Mouse (Mus musculus) kidney, adult 2 months (tissue): ENCODE data around the gene Mettl7a1. TPM values are rescaled to one million over a fixed set of nuclear protein-coding genes. Genes with fewer than 3 reads are reported as not detected.
"Not testable (repeated sequence)": the region's sequence is repeated elsewhere in the genome, so short reads cannot be mapped to it uniquely, and the experiment has no call there.

Experiments
- DNase-seq: peaks from one replicate; pipeline ENCODE4 v3.0.0; 2021
- H3K27ac ChIP-seq: fragments of 200-500 bp; 2 replicates; pipeline ENCODE4 v1.5.1; 2012; ENCODE audit warnings: low read depth, low read length, control low read depth, inconsistent platforms; ENCODE audit not compliant: insufficient read depth
- H3K27me3 ChIP-seq: fragments of 200-500 bp; replicated peaks from 2 replicates; pipeline ENCODE4 v1.6.1; 2012; ENCODE audit warnings: mild to moderate bottlenecking, moderate library complexity, low read length, inconsistent platforms; ENCODE audit not compliant: control insufficient read depth, insufficient read depth
- H3K36me3 ChIP-seq: fragments of 200-500 bp; 2 replicates; pipeline ENCODE4 v1.6.1; 2012; ENCODE audit warnings: mild to moderate bottlenecking, moderate library complexity, low read length, inconsistent platforms; ENCODE audit not compliant: control insufficient read depth, insufficient read depth
- H3K4me1 ChIP-seq: fragments of 200-500 bp; 2 replicates; pipeline ENCODE4 v1.6.1; 2011; ENCODE audit warnings: low read length; ENCODE audit not compliant: control insufficient read depth, insufficient read depth
- H3K4me3 ChIP-seq: fragments of 200-500 bp; 2 replicates; pipeline ENCODE4 v1.5.1; 2011; ENCODE audit warnings: mild to moderate bottlenecking, low read depth, low read length, control low read depth; ENCODE audit not compliant: insufficient read depth
- CTCF ChIP-seq: fragments of 200-500 bp; conservative IDR thresholded peaks from 2 replicates; pipeline ENCODE4 v1.5.1; 2011; ENCODE audit warnings: low read depth, mild to moderate bottlenecking, control low read depth, low read length, moderate library complexity, mixed read lengths; ENCODE audit not compliant: insufficient read depth, insufficient read length
- POLR2A ChIP-seq: fragments of 200-500 bp; IDR thresholded peaks from one replicate; pipeline ENCODE4 v1.6.1; 2011; ENCODE audit warnings: low read depth, low read length, control low read depth
- WGBS: fragments of 180-500 bp; shearing (Covaris S2); methylation state at CpG from one replicate; pipeline ENCODE4 v1.1.7; 2018; 5-methylcytosine and 5-hydroxymethylcytosine counted together
- polyA plus RNA-seq: library from polyadenylated mRNA; depleted of rRNA; stranded (reverse); fragments of >200 nt; gene quantifications from 2 replicates; pipeline ENCODE4 v1.2.3, GENCODE M21; 2012

Mettl7a1 gene
- polyA plus RNA-seq, 1 experiment = 430 TPM

DNA sequence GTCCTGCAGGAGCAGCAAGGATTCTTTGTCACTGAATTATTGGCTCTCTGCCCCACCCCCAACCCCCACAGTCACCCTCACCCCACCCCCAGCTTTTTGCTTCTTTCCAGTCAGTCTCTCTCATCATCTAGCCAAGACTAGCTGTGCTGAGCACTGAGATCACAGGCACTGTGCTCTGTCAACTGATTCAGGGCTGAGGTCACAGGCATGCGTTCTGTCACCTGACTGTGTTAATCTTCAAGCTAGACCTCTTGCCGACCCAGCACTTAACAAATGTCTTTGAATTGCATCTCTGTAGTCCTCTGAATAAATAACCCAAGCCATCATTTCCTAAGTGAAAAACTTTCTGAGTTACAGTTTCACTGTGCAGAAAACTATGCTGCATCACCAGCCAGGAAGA is 45.6 kb downstream of the Mettl7a1 start:
- TF ChIP-seq POLR2A = no peak
- no peak for TF ChIP-seq CTCF
- H3K27ac ChIP-seq = peak overlapping the region; percentile 81
- peaks cover 21% of the 10 kb centered on the region for H3K4me1 ChIP-seq
- DNase-seq = peak; percentile 94
- no peak overlapping the region for H3K4me3 ChIP-seq
- no peaks in the 10 kb centered on the region for H3K36me3 ChIP-seq
- no peaks in the 10 kb centered on the region for H3K27me3 ChIP-seq
- WGBS = 30% methylated on average over 2 of the region's 2 CpGs

GRCm38 (mm10) chr15:100351501-100352060 is 47.6 kb downstream of the Mettl7a1 start:
- Histone ChIP-seq H3K27ac (peak overlapping the region; percentile 21), H3K4me1 (peaks cover 14% of the 10 kb centered on the region), H3K4me3 (no peak overlapping the region), H3K36me3 (no peaks in the 10 kb centered on the region), H3K27me3 (no peaks in the 10 kb centered on the region)
- WGBS = 50% methylated on average over 6 of the region's 6 CpGs
- DNase-seq = peak; percentile 37
- TF ChIP-seq POLR2A (no peak), CTCF (no peak)

DNA sequence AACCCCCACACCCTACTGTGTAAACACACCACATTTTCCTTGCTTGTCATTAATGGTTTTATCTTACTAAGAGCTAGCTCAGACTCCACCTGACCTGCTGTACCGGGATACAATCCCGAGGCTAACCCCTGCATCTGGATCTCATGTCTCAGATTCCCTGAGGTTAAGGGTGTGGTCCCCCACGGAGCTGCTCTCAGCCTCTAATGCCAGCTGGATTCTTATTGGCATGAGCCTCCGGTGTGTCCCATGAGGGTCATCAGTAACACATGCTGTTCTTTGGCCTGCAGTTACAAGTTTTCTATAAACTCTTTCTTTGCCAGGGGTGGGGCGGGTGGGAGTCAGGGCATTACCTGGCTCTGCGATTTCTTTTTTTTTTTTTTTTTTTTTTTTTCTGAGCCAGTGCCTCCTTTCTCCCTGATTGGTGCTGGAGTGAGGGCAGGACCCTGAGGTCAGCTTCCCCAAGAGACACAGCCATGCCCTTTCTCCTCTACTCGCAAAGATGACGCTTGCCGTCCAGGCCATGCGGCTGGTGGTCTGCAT is 48.8 kb downstream of the Mettl7a1 start, which contains the start of the genes Methig1 and Mettl7a2:
Gene Methig1, plus strand, starts transcription at position 439 of the 540 bp plus-strand sequence.
Gene Mettl7a2, plus strand, starts transcription at position 490 of the 540 bp plus-strand sequence.
- H3K4me3 ChIP-seq = peak within 1 kb of the TSS; percentile 21; the same call in 1 of the 2 replicates
- WGBS = 73% methylated on average over 10 of the region's 10 CpGs
- peak; percentile 37 for DNase-seq
- peak within 1 kb of the TSS; percentile 46; the same call in 1 of the 2 replicates for H3K27ac ChIP-seq
- H3K36me3 ChIP-seq = no peaks in the 10 kb centered on the region
- no peaks in the 10 kb centered on the region for H3K27me3 ChIP-seq
- TF ChIP-seq POLR2A (peak; percentile 18), CTCF (no peak)
- H3K4me1 ChIP-seq = peaks cover 12% of the 10 kb centered on the region

- Histone ChIP-seq H3K4me3 (peak overlapping the region; percentile 21; the same call in 1 of the 2 replicates), H3K4me1 (peaks cover 12% of the 10 kb centered on the region)
- not testable (repeated sequence) for H3K27me3 ChIP-seq, DNase-seq, H3K27ac ChIP-seq, H3K36me3 ChIP-seq
- WGBS = 83% methylated on average over 22 of the region's 22 CpGs
Measured at GRCm38 (mm10) chr15:100353399-100353798, 49.5 kb downstream of the Mettl7a1 start.

DNA sequence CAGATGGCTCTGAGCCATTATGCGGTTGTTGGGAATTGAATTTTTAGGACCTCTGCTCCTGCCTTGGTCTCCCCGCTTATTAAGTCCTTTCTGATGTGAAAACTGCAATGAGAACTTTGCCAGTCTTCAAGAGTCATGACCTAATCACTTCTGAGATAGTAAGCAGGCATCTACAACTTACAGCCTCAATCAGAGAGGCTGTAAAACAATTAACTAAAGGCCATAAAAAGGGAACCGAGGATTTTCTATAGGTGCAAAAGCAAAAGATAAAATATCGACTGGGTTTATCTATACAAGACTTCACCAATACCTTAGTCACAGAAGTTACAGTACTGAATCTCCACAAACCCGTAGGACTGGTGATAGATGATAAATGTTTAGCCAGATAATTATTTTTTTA is 51.9 kb downstream of the Mettl7a1 start:
- Histone ChIP-seq H3K27ac (no peak overlapping the region), H3K36me3 (no peaks in the 10 kb centered on the region), H3K4me3 (no peak overlapping the region), H3K27me3 (no peaks in the 10 kb centered on the region), H3K4me1 (peaks cover 3% of the 10 kb centered on the region; the same call in 1 of the 2 replicates)
- WGBS = 70% methylated on average over 5 of the region's 5 CpGs
- no peak for DNase-seq
- TF ChIP-seq POLR2A (no peak), CTCF (no peak)

DNA sequence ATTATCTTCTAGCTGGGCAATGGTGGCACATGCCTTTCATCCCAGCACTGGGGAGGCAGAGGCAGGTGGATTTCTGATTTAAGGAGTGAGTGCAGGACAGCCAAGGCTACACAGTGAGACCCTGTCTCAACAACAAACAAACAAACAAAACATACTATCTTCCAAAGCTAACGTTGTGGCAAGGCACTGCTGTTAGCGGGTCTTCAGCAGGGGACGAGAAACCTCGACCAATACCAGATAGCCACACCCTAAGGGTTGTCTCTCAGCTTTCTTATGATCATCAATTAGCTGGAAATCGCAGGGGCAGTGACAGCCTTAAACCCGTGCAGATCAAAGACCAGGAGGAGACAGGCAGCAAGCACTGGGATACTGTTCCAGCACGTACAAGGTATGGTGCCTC is 60.3 kb downstream of the Mettl7a1 start, which contains the start of gene Higd1c:
Gene Higd1c, plus strand, starts transcription at position 301 of the 400 bp plus-strand sequence.
- WGBS = 71% methylated on average over 7 of the region's 7 CpGs
- DNase-seq = no peak
- H3K4me1 ChIP-seq = no peaks in the 10 kb centered on the region
- no peaks in the 10 kb centered on the region for H3K36me3 ChIP-seq
- no peak for TF ChIP-seq CTCF
- no peaks in the 10 kb centered on the region for H3K27me3 ChIP-seq
- H3K27ac ChIP-seq = no peak within 1 kb of the TSS
- no peak within 1 kb of the TSS for H3K4me3 ChIP-seq

DNA sequence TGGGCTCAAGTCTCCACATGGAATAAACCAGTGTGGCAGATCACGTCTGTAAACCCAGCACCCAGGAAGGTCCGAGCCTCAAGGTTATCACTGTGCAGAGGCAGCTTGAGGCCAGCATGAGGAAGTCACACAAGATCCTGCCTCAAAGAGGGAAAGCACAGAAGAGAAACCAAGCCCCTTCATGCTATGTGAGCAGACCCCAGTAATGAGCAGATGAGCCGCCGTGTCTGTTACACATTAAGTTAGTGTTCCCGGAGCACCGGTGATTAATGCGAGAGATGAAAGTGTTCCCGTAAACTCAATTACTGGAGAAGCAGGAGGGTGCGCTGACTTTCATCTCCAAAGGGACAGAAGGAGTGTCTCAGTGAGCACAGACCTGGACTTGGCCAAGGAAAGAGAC is 62.0 kb downstream of the Mettl7a1 start:
- H3K27ac ChIP-seq, H3K36me3 ChIP-seq, H3K27me3 ChIP-seq, H3K4me3 ChIP-seq, DNase-seq, H3K4me1 ChIP-seq: not testable (repeated sequence)
- WGBS = 57% methylated on average over 9 of the region's 9 CpGs

DNA sequence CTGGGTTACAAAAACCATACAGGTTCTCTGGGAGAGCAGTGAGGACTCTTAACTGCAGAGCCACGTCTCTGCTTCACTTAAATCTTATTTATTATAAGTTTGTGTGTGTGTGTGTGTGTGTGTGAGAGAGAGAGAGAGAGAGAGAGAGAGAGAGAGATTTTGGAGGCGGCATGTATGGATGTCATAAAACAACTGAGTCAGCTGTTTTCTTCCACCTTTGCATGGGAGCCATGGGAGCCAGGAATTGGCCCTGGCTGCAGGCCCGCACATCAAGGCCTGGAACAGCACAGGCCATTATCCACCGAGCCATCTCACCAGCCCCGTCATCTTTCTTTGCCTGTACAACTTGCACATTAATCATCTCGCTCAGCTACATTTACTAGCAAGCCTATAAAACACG is 63.2 kb downstream of the Mettl7a1 start:
- TF ChIP-seq POLR2A (no peak), CTCF (no peak)
- Histone ChIP-seq H3K27me3 (no peaks in the 10 kb centered on the region), H3K4me1 (no peaks in the 10 kb centered on the region), H3K27ac (no peak overlapping the region), H3K4me3 (no peak overlapping the region), H3K36me3 (no peaks in the 10 kb centered on the region)
- DNase-seq = no peak
- 80% methylated on average over 7 of the region's 7 CpGs for WGBS
